Mouse (Mus musculus) frontal cortex, adult 2 months (tissue): ENCODE results near the gene Gm10803. TPM values are rescaled to one million over a fixed set of nuclear protein-coding genes. Genes with fewer than 3 reads are reported as not detected.
"Not testable (repeated sequence)": the region's sequence is repeated elsewhere in the genome, so short reads cannot be mapped to it uniquely, and the experiment has no call there.

Experiments
- DNase-seq, 2 experiments: peaks; one replicate each; pipeline ENCODE4 v3.0.0; 2022; ENCODE audit warnings: low spot score in 1 of 2; ENCODE audit errors: extremely low spot score in 1 of 2
- polyA plus RNA-seq: library from polyadenylated mRNA; depleted of rRNA; stranded (reverse); fragments of >200 nt; gene quantifications from 2 replicates; pipeline ENCODE4 v1.2.3, GENCODE M21; 2012; rRNA removed

The Gm10803 gene
- not detected in 2 replicates for polyA plus RNA-seq

DNA sequence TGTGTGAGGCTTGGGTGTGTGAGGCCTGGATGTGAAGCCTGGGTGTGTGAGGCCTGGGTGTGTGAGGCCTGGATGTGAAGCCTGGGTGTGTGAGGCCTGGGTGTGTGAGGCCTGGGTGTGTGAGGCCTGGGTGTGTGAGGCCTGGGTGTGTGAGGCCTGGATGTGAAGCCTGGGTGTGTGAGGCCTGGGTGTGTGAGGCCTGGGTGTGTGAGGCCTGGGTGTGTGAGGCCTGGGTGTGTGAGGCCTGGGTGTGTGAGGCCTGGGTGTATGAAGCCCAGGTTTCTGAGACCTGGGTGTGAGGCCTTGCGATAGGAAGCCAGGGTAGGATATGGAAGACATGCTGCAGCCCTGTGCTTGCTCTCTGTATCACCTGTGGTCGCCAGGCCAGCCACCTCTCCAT is at the start of gene Gm10803:
TSS of gene Gm10803 (plus strand) at position 301 of the 400 bp plus-strand sequence.
- not testable (repeated sequence) for DNase-seq

DNA sequence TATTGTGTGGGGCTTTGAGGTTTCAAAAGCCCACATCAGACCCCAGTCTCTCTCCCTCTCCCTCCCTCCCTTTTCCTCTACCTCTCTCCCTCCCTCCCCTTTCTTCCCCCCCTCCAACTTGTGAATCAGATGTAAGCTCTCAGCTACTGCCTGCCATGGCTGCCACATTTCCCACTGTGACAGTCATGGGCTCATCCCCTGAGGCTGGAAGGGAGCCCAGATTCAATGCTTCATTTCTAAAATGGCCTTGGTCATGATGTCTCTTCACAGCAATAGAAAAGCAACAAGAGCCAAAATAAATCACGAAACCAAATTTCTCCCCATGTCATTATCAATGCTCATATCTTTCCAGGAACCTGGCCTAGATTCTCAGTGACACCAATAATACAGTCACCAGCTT is 49.5 kb upstream of the Gm10803 start:
- peak in 1 of 2 experiments; percentile 61 for DNase-seq

GRCm38 (mm10) chr2:93512130-93512529 is 48.2 kb upstream of the Gm10803 start:
- no peak for DNase-seq

GRCm38 (mm10) chr2:93515246-93515645 is 45.1 kb upstream of the Gm10803 start:
- no peak for DNase-seq

GRCm38 (mm10) chr2:93521042-93521441 is 39.3 kb upstream of the Gm10803 start:
- peak in 1 of 2 experiments; percentile 20 for DNase-seq

DNA sequence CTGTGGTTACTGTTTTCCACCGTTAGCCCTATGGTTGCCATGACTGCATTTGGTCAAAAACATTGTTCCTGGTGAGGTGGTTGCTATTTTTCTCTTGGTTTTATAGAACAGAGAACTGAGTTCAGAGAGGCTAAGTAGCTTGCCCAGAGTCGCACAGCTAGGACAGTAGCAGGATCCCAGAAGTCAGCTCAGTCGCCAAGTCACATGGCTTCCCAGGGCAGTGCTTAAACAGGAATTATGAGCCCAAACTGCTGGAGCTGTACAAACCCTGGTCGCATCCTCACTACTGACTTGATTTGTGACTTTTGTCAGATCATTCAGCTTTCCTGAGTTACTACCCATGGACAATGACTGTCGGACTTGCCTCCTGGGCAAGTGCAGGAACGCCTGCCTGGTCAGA is 38.8 kb upstream of the Gm10803 start:
- DNase-seq, result no peak

GRCm38 (mm10) chr2:93522005-93522404 is 38.4 kb upstream of the Gm10803 start:
- no peak for DNase-seq

DNA sequence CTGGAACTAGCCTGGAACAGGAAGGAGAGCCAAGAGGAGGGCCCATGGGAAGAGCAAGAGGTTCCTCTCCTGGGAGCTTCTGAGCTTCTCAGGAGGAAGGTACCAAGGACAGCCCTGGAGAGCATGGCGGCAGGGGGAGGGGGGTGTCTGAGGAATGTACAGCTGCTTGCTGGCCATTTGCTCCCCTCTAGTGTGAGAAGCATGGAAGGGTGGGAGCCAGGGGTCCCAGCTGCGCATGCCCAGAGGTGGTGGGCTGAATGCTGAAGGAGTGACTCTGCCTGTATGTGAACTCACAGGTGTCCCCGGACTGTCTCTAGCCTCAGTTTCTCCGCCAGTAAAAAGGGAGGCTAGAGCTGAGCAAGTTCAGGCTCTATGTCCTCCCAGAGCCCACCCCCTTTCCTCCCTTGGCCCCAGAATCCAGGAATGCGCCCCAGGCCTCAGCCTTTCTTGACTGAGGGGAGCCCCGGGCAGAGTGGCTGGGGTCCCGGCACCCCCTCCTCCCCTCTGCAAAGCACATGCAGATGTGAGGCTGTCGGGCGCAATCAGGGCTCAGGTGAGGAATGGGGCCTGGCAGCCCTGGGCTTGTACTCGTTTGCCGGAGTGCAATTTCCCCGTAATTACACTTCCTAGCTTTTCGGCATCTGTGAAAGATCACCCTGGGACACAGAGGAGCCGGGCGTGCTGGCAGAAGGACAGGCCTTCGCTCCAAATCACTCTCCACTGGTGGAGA is 35.2 kb upstream of the Gm10803 start:
- DNase-seq, result no peak

DNA sequence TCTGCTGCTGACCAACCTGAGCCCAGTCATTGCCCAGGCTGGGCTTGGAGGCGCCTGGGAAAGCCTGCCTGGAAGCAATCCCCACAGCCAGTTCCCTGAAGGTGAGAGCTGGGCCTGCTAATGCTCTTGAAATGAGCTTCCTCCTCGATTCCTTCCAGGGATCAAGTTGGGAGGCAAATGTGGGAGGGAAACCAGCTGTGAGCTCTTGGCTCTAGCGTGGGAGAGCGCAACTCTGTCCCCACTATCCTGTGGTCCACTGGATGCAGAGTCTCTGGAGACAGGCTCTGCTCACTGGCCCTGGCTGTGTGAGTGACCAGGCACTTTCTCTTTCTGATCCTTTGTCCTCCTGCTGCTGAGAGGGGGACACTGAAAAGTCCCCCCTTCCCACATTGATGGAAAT is 30.8 kb upstream of the Gm10803 start:
- peak in 1 of 2 experiments; percentile 10 for DNase-seq

DNA sequence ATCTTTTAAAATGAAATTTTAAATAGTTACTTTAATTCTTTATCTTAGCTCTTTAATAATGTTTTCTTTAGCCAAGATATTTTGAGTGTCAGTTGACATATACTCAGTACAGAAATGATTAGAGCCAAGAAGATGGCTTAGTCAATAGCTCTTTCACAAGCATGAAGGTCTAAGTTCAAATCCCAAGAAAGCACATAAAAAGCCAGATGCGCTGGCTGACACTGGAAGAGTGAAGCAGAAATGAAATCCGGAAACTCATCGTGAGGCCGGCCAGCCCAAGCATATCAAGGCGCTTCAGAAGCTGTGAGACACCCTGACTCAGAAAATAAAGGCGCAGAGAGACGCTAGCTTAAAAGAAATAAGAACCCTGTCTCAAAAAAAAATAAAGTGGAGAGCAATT is 26.5 kb upstream of the Gm10803 start:
- DNase-seq, result no peak

GRCm38 (mm10) chr2:93537385-93537967 is 22.9 kb upstream of the Gm10803 start:
- DNase-seq, result no peak

DNA sequence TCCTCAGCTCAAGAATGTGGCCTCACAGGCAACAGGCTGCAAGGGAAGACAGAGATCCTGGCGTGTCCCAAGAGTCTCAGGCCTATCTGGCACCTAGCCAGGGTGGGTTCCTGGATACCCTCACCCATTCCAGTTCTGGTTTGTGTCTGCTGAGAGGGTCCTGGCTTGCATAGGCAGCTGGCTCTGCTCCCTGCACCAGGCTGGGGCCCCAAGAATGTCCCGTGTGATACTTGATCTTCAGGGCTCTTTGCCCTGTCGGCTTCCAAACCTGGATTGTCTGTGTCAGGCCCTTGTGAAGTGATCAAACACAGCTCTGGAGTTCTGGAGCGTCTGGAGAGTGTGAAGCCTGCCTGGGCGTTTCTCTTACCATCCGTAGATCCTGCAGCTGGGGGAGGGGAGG is 22.2 kb upstream of the Gm10803 start:
- no peak for DNase-seq

GRCm38 (mm10) chr2:93541771-93542170 is 18.6 kb upstream of the Gm10803 start:
- DNase-seq, result no peak

GRCm38 (mm10) chr2:93552676-93553521 is 7.5 kb upstream of the Gm10803 start:
- DNase-seq, result no peak

DNA sequence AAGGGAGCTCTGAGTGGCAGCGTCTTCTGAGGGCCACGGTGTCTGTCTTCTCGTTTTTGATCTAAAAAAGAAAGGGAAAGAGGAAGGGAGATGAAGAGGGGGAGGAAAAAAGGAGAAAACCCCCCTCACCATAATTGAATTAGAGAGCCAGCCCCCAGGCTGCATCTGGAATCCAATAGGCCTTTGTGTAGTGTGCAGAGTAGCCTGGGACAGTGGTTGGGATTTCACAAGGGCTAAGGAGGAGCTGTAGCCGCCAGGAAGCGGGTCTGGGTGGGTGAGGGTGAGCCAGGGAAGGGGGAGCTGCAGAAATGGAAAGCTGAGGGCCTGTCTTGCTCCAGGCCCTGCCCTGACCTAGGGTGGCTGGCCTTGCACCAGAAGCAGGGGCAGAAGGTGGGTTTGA is 6.5 kb upstream of the Gm10803 start:
- no peak for DNase-seq

DNA sequence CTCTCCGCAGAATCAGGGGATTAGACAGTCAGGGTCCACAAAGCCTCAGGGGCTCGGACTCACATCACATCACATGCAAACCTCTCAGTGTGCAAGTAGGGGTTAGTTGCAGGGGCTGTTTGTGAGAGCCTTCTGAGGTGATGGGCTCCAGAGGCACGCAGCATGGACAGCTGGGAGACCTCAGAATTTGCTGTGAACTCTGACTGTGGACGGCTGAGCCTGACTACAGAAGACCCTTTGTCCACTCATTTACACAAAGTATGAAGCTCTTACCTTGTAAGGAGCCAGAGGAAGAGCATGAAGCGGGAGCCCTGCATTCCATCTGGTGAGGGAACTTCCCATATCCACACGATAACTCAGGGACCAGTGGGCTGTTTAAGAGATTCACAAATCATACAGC is 5.3 kb downstream of the Gm10803 start:
- DNase-seq, result no peak

DNA sequence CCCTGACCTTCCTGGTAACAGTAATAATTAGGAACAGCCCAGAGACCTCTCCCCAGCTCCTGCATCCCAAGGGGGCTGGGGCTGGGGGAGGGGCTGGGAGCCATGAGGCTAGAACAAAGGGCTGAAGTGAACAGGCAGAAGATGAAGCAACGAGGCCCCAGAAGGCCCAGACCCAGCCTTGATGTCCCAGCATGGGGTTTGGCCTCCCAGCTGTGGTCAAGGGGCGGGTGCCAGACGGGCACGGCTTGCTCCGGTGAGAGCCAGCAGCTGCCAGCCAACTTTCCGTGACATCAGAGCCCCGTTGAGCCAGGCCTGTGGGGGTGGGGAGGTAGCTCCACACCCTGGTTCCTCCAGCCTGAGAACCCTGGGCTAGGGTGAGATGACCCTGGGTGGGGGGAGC is 7.3 kb downstream of the Gm10803 start:
- no peak for DNase-seq

DNA sequence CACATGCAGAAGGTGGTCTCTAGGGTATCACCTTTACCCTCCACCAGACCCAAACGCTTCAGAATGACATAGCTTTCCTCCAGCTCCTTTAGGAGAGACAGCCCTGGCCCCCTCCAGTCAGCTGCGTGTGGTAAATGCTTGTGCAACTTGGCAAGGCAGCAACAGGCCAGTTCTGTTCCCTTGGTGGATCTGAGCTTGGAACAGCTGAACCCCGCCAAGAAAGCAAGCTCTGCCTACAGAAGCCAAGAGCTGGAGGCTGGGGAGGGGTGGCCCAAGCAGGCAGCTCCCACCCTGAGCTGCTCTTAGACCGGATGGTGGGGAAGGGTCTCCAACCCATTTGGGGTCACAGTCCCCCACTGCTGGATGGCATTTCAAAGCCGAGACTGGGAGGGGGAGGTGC is 12.2 kb downstream of the Gm10803 start:
- DNase-seq, result no peak

DNA sequence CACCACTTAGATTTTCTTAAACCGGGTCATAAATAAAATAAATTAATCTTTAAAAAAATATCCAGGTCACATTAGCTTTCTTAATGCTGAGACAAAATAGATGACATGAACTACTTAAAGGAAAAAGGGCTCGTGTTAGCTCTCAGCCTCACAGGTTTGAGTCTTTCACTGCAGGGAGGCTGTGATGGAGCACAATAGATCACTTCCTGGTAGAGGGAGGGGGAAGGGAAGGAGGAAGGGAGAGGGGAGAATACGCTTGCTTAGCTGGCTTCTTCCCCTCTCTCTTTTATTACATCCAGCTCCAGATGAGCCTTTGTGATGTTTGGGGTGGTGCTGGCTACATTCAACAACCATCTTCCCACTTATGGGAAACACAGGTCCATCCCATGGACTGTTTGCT is 20.9 kb downstream of the Gm10803 start:
- DNase-seq, result no peak

GRCm38 (mm10) chr2:93585821-93586220 is 25.5 kb downstream of the Gm10803 start:
- no peak for DNase-seq

GRCm38 (mm10) chr2:93587446-93587845 is 27.1 kb downstream of the Gm10803 start:
- no peak for DNase-seq
